Mouse (Mus musculus): ENCODE data around the gene Dag1. TPM values are rescaled to one million over a fixed set of nuclear protein-coding genes. Genes with fewer than 3 reads are reported as not detected.
"Not testable (repeated sequence)": the region's sequence is repeated elsewhere in the genome, so short reads cannot be mapped to it uniquely, and the experiment has no call there.

The Dag1 gene
- polyA plus RNA-seq, 1 experiment from 2014 or later: 64.2 TPM

DNA sequence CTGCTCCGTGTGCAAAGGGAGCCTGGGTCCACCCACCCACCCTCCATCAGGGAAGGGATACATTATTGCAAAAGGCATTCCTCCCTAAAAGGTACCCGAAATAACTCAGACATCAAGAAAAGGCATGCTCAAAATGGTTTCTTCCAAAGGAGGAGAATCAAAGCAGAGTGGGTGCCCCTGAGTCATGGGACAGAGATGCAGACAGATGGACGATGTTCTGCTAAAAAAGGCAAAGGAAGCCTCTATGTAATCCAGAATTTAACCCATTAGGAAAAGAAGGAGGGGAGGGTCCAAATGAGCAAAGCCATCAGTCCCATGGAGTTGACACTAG lies 58.2 kb downstream of the Dag1 start:
- peak overlapping the region; percentile 81 for H3K27ac ChIP-seq (replicated peaks; ENCODE audit: low read depth, low read length)
- no peak overlapping the region for H3K9ac ChIP-seq (replicated peaks; ENCODE audit: low read length)
- no peak overlapping the region for H3K4me2 ChIP-seq (ENCODE audit: low read length)
- ATAC-seq (ENCODE audit: low FRiP score, low TSS enrichment) (no peak), DNase-seq (no peak)
- H3K9me3 ChIP-seq (ENCODE audit: control insufficient read depth, low read length): no peaks in the 10 kb centered on the region
- peaks cover 22% of the 10 kb centered on the region for H3K4me1 ChIP-seq (ENCODE audit: control insufficient read depth, insufficient read depth, low read length)
- 47% methylated on average over 3 of the region's 3 CpGs for WGBS
- peaks cover 29% of the 10 kb centered on the region for H3K36me3 ChIP-seq (ENCODE audit: control insufficient read depth, insufficient read depth, low read length)
- no peak overlapping the region for H3K4me3 ChIP-seq (replicated peaks; ENCODE audit: low read depth, low read length)
- H3K27me3 ChIP-seq (ENCODE audit: control insufficient read depth, insufficient read depth, low read length): no peaks in the 10 kb centered on the region

- no peak overlapping the region for H3K4me3 ChIP-seq (replicated peaks; ENCODE audit: low read depth, low read length)
- no peak overlapping the region for H3K9ac ChIP-seq (replicated peaks; ENCODE audit: low read length)
- DNase-seq (peak; percentile 84), ATAC-seq (ENCODE audit: low FRiP score, low TSS enrichment) (peak; percentile 70)
- H3K4me1 ChIP-seq (ENCODE audit: control insufficient read depth, insufficient read depth, low read length): peaks cover 23% of the 10 kb centered on the region
- WGBS: 10% methylated on average over 8 of the region's 8 CpGs
- peak overlapping the region; percentile 81 for H3K27ac ChIP-seq (replicated peaks; ENCODE audit: low read depth, low read length)
- H3K4me2 ChIP-seq (ENCODE audit: low read length): 0 out of 2 replicates have a peak overlapping the region, but pooled peaks have one; percentile 13
- no peaks in the 10 kb centered on the region for H3K27me3 ChIP-seq (ENCODE audit: control insufficient read depth, insufficient read depth, low read length)
- H3K36me3 ChIP-seq (ENCODE audit: control insufficient read depth, insufficient read depth, low read length): peaks cover 29% of the 10 kb centered on the region
- no peaks in the 10 kb centered on the region for H3K9me3 ChIP-seq (ENCODE audit: control insufficient read depth, low read length)
Observed at GRCm38 (mm10) chr9:108204884-108205570, 58.7 kb downstream of the Dag1 start.

DNA sequence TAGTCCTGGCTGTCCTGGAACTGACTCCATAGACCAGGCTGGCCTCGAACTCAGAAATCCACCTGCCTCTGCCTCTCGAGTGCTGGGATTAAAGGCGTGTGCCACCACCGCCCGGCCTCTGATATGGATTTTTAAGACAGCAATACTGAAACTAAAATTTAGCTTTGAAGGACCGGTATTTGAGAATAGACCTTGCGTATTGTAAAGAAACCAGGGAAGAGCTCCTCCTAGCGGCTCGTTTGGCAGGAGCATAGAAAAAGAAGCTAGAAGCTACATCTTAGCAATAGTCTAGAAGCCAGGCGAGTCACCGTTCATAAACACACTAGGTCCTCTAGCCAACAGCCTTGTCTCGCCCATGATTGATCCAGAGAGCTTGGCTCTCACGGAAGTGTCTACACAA lies 60.7 kb downstream of the Dag1 start:
- Histone ChIP-seq H3K9ac (replicated peaks; ENCODE audit: low read length) (no peak overlapping the region), H3K4me2 (ENCODE audit: low read length) (no peak overlapping the region), H3K9me3 (ENCODE audit: control insufficient read depth, low read length) (no peaks in the 10 kb centered on the region), H3K4me3 (replicated peaks; ENCODE audit: low read depth, low read length) (no peak overlapping the region), H3K4me1 (ENCODE audit: control insufficient read depth, insufficient read depth, low read length) (peaks cover 23% of the 10 kb centered on the region), H3K27ac (replicated peaks; ENCODE audit: low read depth, low read length) (no peak overlapping the region), H3K27me3 (ENCODE audit: control insufficient read depth, insufficient read depth, low read length) (no peaks in the 10 kb centered on the region), H3K36me3 (ENCODE audit: control insufficient read depth, insufficient read depth, low read length) (peaks cover 14% of the 10 kb centered on the region)
- WGBS: 45% methylated on average over 13 of the region's 13 CpGs
- ATAC-seq (ENCODE audit: low FRiP score, low TSS enrichment): no peak
- DNase-seq: peak; percentile 86

DNA sequence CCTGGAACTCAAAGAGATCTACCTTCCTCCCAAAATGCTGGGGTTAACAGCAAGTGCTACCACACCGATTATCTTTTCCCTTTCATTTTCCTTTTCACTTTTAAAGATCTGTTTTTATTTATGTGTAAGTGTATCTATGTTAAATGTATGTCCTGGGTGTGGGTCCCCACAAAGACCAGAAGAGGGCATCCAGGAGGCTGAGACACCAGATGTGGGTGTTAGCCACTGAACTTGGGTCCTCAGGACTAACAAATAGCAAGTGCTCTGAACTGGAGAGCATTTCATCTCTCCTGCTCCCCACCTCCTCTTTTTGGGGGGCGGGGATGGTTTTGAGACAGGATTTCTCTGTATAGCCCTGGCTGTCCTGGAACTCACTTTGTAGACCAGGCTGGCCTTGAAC lies 61.6 kb downstream of the Dag1 start:
- Histone ChIP-seq H3K27me3 (ENCODE audit: control insufficient read depth, insufficient read depth, low read length) (no peaks in the 10 kb centered on the region), H3K36me3 (ENCODE audit: control insufficient read depth, insufficient read depth, low read length) (peaks cover 6% of the 10 kb centered on the region), H3K27ac (replicated peaks; ENCODE audit: low read depth, low read length) (no peak overlapping the region), H3K4me2 (ENCODE audit: low read length) (no peak overlapping the region), H3K4me3 (replicated peaks; ENCODE audit: low read depth, low read length) (no peak overlapping the region), H3K9me3 (ENCODE audit: control insufficient read depth, low read length) (no peaks in the 10 kb centered on the region), H3K4me1 (ENCODE audit: control insufficient read depth, insufficient read depth, low read length) (peaks cover 28% of the 10 kb centered on the region), H3K9ac (replicated peaks; ENCODE audit: low read length) (no peak overlapping the region)
- WGBS: 91% methylated on average over 2 of the region's 2 CpGs
- ATAC-seq (ENCODE audit: low FRiP score, low TSS enrichment) (no peak), DNase-seq (no peak)

GRCm38 (mm10) chr9:108201160-108201559 lies 62.6 kb downstream of the Dag1 start:
- Histone ChIP-seq H3K36me3 (ENCODE audit: control insufficient read depth, insufficient read depth, low read length) (no peaks in the 10 kb centered on the region), H3K9me3 (ENCODE audit: control insufficient read depth, low read length) (no peaks in the 10 kb centered on the region), H3K9ac (replicated peaks; ENCODE audit: low read length) (no peak overlapping the region), H3K4me3 (replicated peaks; ENCODE audit: low read depth, low read length) (0 out of 2 replicates have a peak overlapping the region, but pooled peaks have one; percentile 16), H3K4me1 (ENCODE audit: control insufficient read depth, insufficient read depth, low read length) (peaks cover 28% of the 10 kb centered on the region), H3K4me2 (ENCODE audit: low read length) (peak overlapping the region; percentile 41), H3K27ac (replicated peaks; ENCODE audit: low read depth, low read length) (peak overlapping the region; percentile 33; the same call in 1 of the 2 replicates), H3K27me3 (ENCODE audit: control insufficient read depth, insufficient read depth, low read length) (no peaks in the 10 kb centered on the region)
- ATAC-seq (ENCODE audit: low FRiP score, low TSS enrichment): peak; percentile 89
- peak; percentile 93 for DNase-seq
- WGBS: under 1% methylated on average over 13 of the region's 13 CpGs

GRCm38 (mm10) chr9:108198621-108199020 lies 65.1 kb downstream of the Dag1 start:
- Histone ChIP-seq H3K9ac (replicated peaks; ENCODE audit: low read length) (no peak overlapping the region), H3K36me3 (ENCODE audit: control insufficient read depth, insufficient read depth, low read length) (no peaks in the 10 kb centered on the region), H3K27me3 (ENCODE audit: control insufficient read depth, insufficient read depth, low read length) (no peaks in the 10 kb centered on the region), H3K4me3 (replicated peaks; ENCODE audit: low read depth, low read length) (no peak overlapping the region), H3K9me3 (ENCODE audit: control insufficient read depth, low read length) (no peaks in the 10 kb centered on the region), H3K4me1 (ENCODE audit: control insufficient read depth, insufficient read depth, low read length) (peaks cover 10% of the 10 kb centered on the region), H3K27ac (replicated peaks; ENCODE audit: low read depth, low read length) (no peak overlapping the region), H3K4me2 (ENCODE audit: low read length) (no peak overlapping the region)
- ATAC-seq (ENCODE audit: low FRiP score, low TSS enrichment) (no peak), DNase-seq (no peak)
- 50% methylated on average over 4 of the region's 4 CpGs for WGBS

- Histone ChIP-seq H3K36me3 (ENCODE audit: control insufficient read depth, insufficient read depth, low read length) (no peaks in the 10 kb centered on the region), H3K4me2 (ENCODE audit: low read length) (peak overlapping the region; percentile 29), H3K27me3 (ENCODE audit: control insufficient read depth, insufficient read depth, low read length) (no peaks in the 10 kb centered on the region), H3K9me3 (ENCODE audit: control insufficient read depth, low read length) (no peaks in the 10 kb centered on the region), H3K4me3 (replicated peaks; ENCODE audit: low read depth, low read length) (no peak overlapping the region), H3K4me1 (ENCODE audit: control insufficient read depth, insufficient read depth, low read length) (peaks cover 10% of the 10 kb centered on the region), H3K9ac (replicated peaks; ENCODE audit: low read length) (no peak overlapping the region), H3K27ac (replicated peaks; ENCODE audit: low read depth, low read length) (no peak overlapping the region)
- no peak for ATAC-seq (ENCODE audit: low FRiP score, low TSS enrichment)
- DNase-seq: peak; percentile 64
- 23% methylated on average over 24 of the region's 24 CpGs for WGBS
Observed at GRCm38 (mm10) chr9:108196920-108197677, 66.7 kb downstream of the Dag1 start.

DNA sequence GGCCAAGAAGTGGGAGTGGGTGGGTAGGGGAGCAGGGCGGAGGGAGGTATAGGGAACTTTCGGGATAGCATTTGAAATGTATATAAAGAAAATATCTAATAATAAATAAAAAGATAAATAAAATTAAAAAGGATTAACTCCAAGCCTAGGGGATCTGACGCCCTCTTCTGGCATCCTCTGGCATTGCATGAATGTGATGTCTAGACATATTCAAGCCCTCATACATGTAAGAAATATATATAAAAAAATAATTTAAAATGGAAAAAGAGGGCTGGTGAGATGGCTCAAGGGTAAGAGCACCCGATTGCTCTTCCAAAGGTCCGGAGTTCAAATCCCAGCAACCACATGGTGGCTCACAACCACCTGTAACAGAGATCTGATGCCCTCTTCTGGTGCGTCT lies 67.5 kb downstream of the Dag1 start:
- 69% methylated on average over 6 of the region's 6 CpGs for WGBS
- H3K9ac ChIP-seq (replicated peaks; ENCODE audit: low read length); DNase-seq; H3K36me3 ChIP-seq (ENCODE audit: control insufficient read depth, insufficient read depth, low read length); H3K9me3 ChIP-seq (ENCODE audit: control insufficient read depth, low read length); ATAC-seq (ENCODE audit: low FRiP score, low TSS enrichment); H3K4me3 ChIP-seq (replicated peaks; ENCODE audit: low read depth, low read length); H3K27me3 ChIP-seq (ENCODE audit: control insufficient read depth, insufficient read depth, low read length); H3K4me2 ChIP-seq (ENCODE audit: low read length); H3K27ac ChIP-seq (replicated peaks; ENCODE audit: low read depth, low read length): not testable (repeated sequence)
- peaks cover 10% of the 10 kb centered on the region for H3K4me1 ChIP-seq (ENCODE audit: control insufficient read depth, insufficient read depth, low read length)

Data from midbrain, embryonic 14.5 days (tissue).